Mouse (Mus musculus): ENCODE data around the gene Col25a1.

DNA sequence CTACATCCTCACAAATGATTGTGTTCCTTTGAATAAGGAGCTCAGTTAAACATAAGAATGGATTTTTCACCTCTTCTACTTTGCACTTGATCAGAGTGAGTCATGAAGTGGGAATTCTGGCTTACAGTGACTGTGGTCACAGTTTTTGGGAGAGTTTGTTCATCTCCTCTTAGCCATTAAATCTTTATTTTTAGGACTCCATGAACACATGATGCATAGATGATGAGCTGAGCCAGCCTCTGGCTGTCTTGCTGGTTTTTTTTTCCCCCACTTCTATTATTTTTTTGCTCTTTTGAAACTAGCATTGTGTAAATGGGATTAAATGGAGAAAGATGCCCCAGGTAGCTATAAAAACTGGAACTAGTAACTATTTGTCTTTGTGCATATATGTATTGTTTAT lies 84.8 kb downstream of the Col25a1 start:
- no peak for TF ChIP-seq POLR2A (IDR thresholded peaks at IDR 0.05; ENCODE audit: extremely low read depth, insufficient read depth, low read length)
- TF ChIP-seq CTCF (IDR thresholded peaks at IDR 0.05; ENCODE audit: extremely low read depth, insufficient read depth, low read length) = no peak
